Mouse (Mus musculus) liver, adult (tissue): ENCODE measurements around the gene Fastkd3.

Source experiments
- GATA4 ChIP-seq: IDR thresholded peaks from 2 replicates; pipeline ENCODE4 v1.6.1; 2014; ENCODE audit warnings: mild to moderate bottlenecking, low read length; ENCODE audit not compliant: insufficient replicate concordance

Gene Fastkd3

GRCm38 (mm10) chr13:68598953-68599352, 16.9 kb downstream of the Fastkd3 start:
- no peak for TF ChIP-seq GATA4

GRCm38 (mm10) chr13:68601184-68601583, 19.1 kb downstream of the Fastkd3 start:
- no peak for TF ChIP-seq GATA4

- TF ChIP-seq GATA4: no peak
These were observed 21.1 kb downstream of the Fastkd3 start for GRCm38 (mm10) chr13:68603085-68603484.

GRCm38 (mm10) chr13:68605689-68606126, 23.7 kb downstream of the Fastkd3 start:
- TF ChIP-seq GATA4: no peak

GRCm38 (mm10) chr13:68607652-68608405, 25.8 kb downstream of the Fastkd3 start:
- TF ChIP-seq GATA4: no peak

- no peak for TF ChIP-seq GATA4
These were observed 40.8 kb downstream of the Fastkd3 start for GRCm38 (mm10) chr13:68622792-68623191.

- TF ChIP-seq GATA4: no peak
These were observed 45.0 kb downstream of the Fastkd3 start for GRCm38 (mm10) chr13:68627041-68627440.
